In genomic region chr7:138841436-138842151, GRCm38 (mm10) we compare ENCODE assay signal across 11 mouse cellular contexts. TPM values are rescaled to one million over a fixed set of nuclear protein-coding genes. Genes with fewer than 3 reads are reported as not detected.
A peak's percentile ranks its signal among the peaks of the same experiment; 100 is the strongest.
DNase-seq lines count a peak whose midpoint lies in the region; ATAC-seq and TF ChIP-seq lines count a peak whose summit lies in the region.
"Had no signal": no experiment of that assay in that cellular context is flagged by ENCODE, and none has a peak within 500 bp of the region (broad histone marks: within the 10 kb centered on the region; RNA-seq: fewer than 3 reads in every experiment).

No protein-coding gene starts in this region.

- H3K9me3 ChIP-seq in hindbrain, embryonic 11.5 days (ENCODE audit: control insufficient read depth, low read length): no peaks in the 10 kb centered on the region
- H3K9me3 ChIP-seq in hindbrain, postnatal 0 days (ENCODE audit: low read length): no peaks in the 10 kb centered on the region
- H3K9me3 ChIP-seq: G1E; midbrain, embryonic 15.5 days had no signal

- H3K9ac ChIP-seq in hindbrain, embryonic 11.5 days (ENCODE audit: low read depth, low read length): no peak overlapping the region
- H3K9ac ChIP-seq in hindbrain, postnatal 0 days (replicated peaks; ENCODE audit: low read length): no peak overlapping the region
- H3K9ac ChIP-seq: liver, embryonic 14.5 days; midbrain, embryonic 15.5 days had no signal

- ATAC-seq in CD4-positive, CD25-positive, alpha-beta regulatory T cell, adult 4 months: no peak
- ATAC-seq in hindbrain, embryonic 11.5 days (ENCODE audit: low FRiP score): no peak
- no peak for ATAC-seq in hindbrain, postnatal 0 days
- ATAC-seq: midbrain, embryonic 15.5 days had no signal

- TF ChIP-seq CTCF in hindbrain, postnatal 0 days (IDR thresholded peaks at IDR 0.05; ENCODE audit: low read depth): no peak

- peak; percentile 25 for DNase-seq in CD4-positive, CD25-positive, alpha-beta regulatory T cell, adult 2 months (ENCODE audit: low read depth, low spot score)
- DNase-seq in hindbrain, embryonic 11.5 days (ENCODE audit: low spot score): no peak
- no peak for DNase-seq in hindbrain, postnatal 0 days (ENCODE audit: low spot score)
- peak; percentile 7 for DNase-seq in thymus, postnatal 0 days (ENCODE audit: low spot score)
- no peak for DNase-seq in thymus, postnatal 10 days (ENCODE audit: low spot score in 2 of 2)
- no peak for DNase-seq in layer of hippocampus, adult 18-20 months (ENCODE audit: low spot score in 2 of 2)
- no peak for DNase-seq in layer of hippocampus, adult 11-12 months (ENCODE audit: low spot score)

- WGBS in hindbrain, embryonic 11.5 days: 60% methylated on average over 3 of the region's 3 CpGs
- WGBS in hindbrain, postnatal 0 days: 69% methylated on average over 3 of the region's 3 CpGs

- peaks cover 4% of the 10 kb centered on the region for H3K4me1 ChIP-seq in hindbrain, embryonic 11.5 days (replicated peaks; ENCODE audit: control insufficient read depth, insufficient read depth, low read length)
- H3K4me1 ChIP-seq in hindbrain, postnatal 0 days (ENCODE audit: insufficient read depth, low read length): peaks cover 19% of the 10 kb centered on the region

- H3K27me3 ChIP-seq in hindbrain, embryonic 11.5 days (ENCODE audit: control insufficient read depth, insufficient read depth, low read length): no peaks in the 10 kb centered on the region
- H3K27me3 ChIP-seq in hindbrain, postnatal 0 days (ENCODE audit: insufficient read depth, low read length): no peaks in the 10 kb centered on the region
- H3K27me3 ChIP-seq: midbrain, embryonic 15.5 days had no signal

- no peaks in the 10 kb centered on the region for H3K36me3 ChIP-seq in hindbrain, embryonic 11.5 days (ENCODE audit: control insufficient read depth, insufficient read depth, low read length)
- no peaks in the 10 kb centered on the region for H3K36me3 ChIP-seq in hindbrain, postnatal 0 days (ENCODE audit: insufficient read depth, low read length)
- H3K36me3 ChIP-seq: midbrain, embryonic 15.5 days had no signal

- 0 out of 2 replicates have a peak overlapping the region, but pooled peaks have one; percentile 10 for H3K27ac ChIP-seq in hindbrain, embryonic 11.5 days (ENCODE audit: low read depth, low read length)
- H3K27ac ChIP-seq in hindbrain, postnatal 0 days: no peak overlapping the region
- H3K27ac ChIP-seq: liver, embryonic 14.5 days; midbrain, embryonic 15.5 days had no signal

- H3K4me2 ChIP-seq in hindbrain, embryonic 11.5 days (replicated peaks; ENCODE audit: low read depth, low read length): no peak overlapping the region
- H3K4me2 ChIP-seq in hindbrain, postnatal 0 days (ENCODE audit: low read depth, low read length): no peak overlapping the region
- H3K4me2 ChIP-seq: midbrain, embryonic 15.5 days had no signal

- H3K4me3 ChIP-seq in hindbrain, embryonic 11.5 days (ENCODE audit: low read depth, low read length): no peak overlapping the region
- no peak overlapping the region for H3K4me3 ChIP-seq in hindbrain, postnatal 0 days (ENCODE audit: low read length)
- H3K4me3 ChIP-seq: midbrain, embryonic 15.5 days had no signal

RNA-seq across cellular contexts. Expression of gene Ppp2r2d, which starts 4.3 kb away (rescaled TPM):
- 10 to 100 TPM; 14.2 to 15.9 TPM for polyA plus RNA-seq in CD4-positive, CD25-positive, alpha-beta regulatory T cell, adult 4 months (2017; shearing (Covaris generic))
- 80.0 and 88.5 TPM in 2 replicates for polyA plus RNA-seq in hindbrain, embryonic 11.5 days (2014; fragmentation: Nextera tagmentation; extraction: Ambion mirVana)
- 67.0 and 70.8 TPM in 2 replicates for total RNA-seq in hindbrain, postnatal 0 days (2014; rRNA removed)
- polyA plus RNA-seq in hindbrain, postnatal 0 days (2015; fragmentation: Nextera tagmentation; extraction: Ambion mirVana): 97.3 and 99.5 TPM in 2 replicates
- polyA plus RNA-seq in thymus, postnatal 0 days (2015; fragmentation: Nextera tagmentation; extraction: Ambion mirVana): 26.5 and 32.3 TPM in 2 replicates
- 10 to 100 TPM; 63.0 to 64.0 TPM for total RNA-seq in layer of hippocampus, adult 18-20 months (2021)

RNA-seq across cellular contexts. Expression of gene Mapk1ip1, which starts 4.5 kb away (rescaled TPM):
- polyA plus RNA-seq in CD4-positive, CD25-positive, alpha-beta regulatory T cell, adult 4 months (2017; shearing (Covaris generic)): 10 to 100 TPM; 22.8 to 23.1 TPM
- 16.4 and 17.1 TPM in 2 replicates for polyA plus RNA-seq in hindbrain, embryonic 11.5 days (2014; fragmentation: Nextera tagmentation; extraction: Ambion mirVana)
- 40.8 and 46.1 TPM in 2 replicates for total RNA-seq in hindbrain, postnatal 0 days (2014; rRNA removed)
- 30.6 and 32.4 TPM in 2 replicates for polyA plus RNA-seq in hindbrain, postnatal 0 days (2015; fragmentation: Nextera tagmentation; extraction: Ambion mirVana)
- 16.2 and 16.7 TPM in 2 replicates for polyA plus RNA-seq in thymus, postnatal 0 days (2015; fragmentation: Nextera tagmentation; extraction: Ambion mirVana)
- 10 to 100 TPM; 40.7 to 41.7 TPM for total RNA-seq in layer of hippocampus, adult 18-20 months (2021)

Comparison
In these comparisons a context has a peak if more than half of its experiments do, and no peak if none do; other contexts are left out.
1. DNase-seq: peak in CD4-positive, CD25-positive, alpha-beta regulatory T cell, adult 2 months (single experiment) and thymus, postnatal 0 days (single experiment); none in hindbrain, embryonic 11.5 days (single experiment), hindbrain, postnatal 0 days (single experiment), thymus, postnatal 10 days (0 of 2), layer of hippocampus, adult 18-20 months (0 of 2) and layer of hippocampus, adult 11-12 months (single experiment).